ENCODE assay signal across 17 mouse cellular contexts in the genomic region with DNA sequence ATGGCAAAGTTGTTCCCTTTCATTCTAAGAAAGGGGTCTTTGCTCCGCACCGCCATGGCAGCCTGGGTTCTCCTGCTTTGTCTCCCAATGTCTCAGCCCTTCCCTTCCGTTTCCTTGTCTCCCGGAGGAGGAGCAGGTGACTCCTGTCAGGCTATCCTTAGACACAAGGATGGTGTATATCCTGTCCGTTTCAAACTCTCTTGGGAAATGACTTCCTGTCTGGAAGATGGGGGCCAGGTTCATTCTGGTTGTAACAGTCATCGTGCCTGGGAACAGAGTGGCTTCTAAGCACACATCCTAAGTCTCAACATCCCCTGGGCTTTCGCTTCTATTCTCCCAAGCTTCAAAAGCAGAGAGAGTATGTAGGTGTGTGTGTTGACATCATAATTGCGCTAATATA.
"Had no signal": no experiment of that assay in that cellular context is flagged by ENCODE, and none has a peak within 500 bp of the region (broad histone marks: within the 10 kb centered on the region; RNA-seq: fewer than 3 reads in every experiment).

No protein-coding gene starts in this region.

- H3K27me3 ChIP-seq: lung, embryonic 15.5 days; megakaryocyte, embryonic 14.5 days; midbrain, embryonic 13.5 days; midbrain, embryonic 15.5 days; neural tube, embryonic 12.5 days; stomach, embryonic 15.5 days had no signal

- ATAC-seq: lung, postnatal 0 days; midbrain, embryonic 13.5 days; midbrain, embryonic 15.5 days had no signal

- H3K4me3 ChIP-seq: lung, embryonic 15.5 days; megakaryocyte, embryonic 14.5 days; midbrain, embryonic 13.5 days; midbrain, embryonic 15.5 days; neural tube, embryonic 12.5 days; stomach, embryonic 15.5 days had no signal

- H3K4me2 ChIP-seq: lung, embryonic 15.5 days; midbrain, embryonic 11.5 days; midbrain, embryonic 13.5 days; midbrain, embryonic 15.5 days; neural tube, embryonic 12.5 days; stomach, embryonic 15.5 days had no signal

- H3K27ac ChIP-seq: lung, embryonic 15.5 days; macrophage; midbrain, embryonic 13.5 days; midbrain, embryonic 15.5 days; neural tube, embryonic 12.5 days; stomach, embryonic 15.5 days; stomach, postnatal 0 days had no signal

- H3K36me3 ChIP-seq: lung, embryonic 15.5 days; midbrain, embryonic 13.5 days; midbrain, embryonic 15.5 days; neural tube, embryonic 12.5 days; stomach, embryonic 15.5 days had no signal

- H3K9ac ChIP-seq: lung, embryonic 15.5 days; midbrain, embryonic 13.5 days; midbrain, embryonic 15.5 days; neural tube, embryonic 12.5 days; stomach, embryonic 15.5 days had no signal

- DNase-seq: lung, adult 2 months; lung, postnatal 14 days; lung, postnatal 36 days; right cerebral cortex, postnatal 14 days; thymus, adult 2 months; thymus, postnatal 25 days; thymus, postnatal 4 days had no signal

- H3K9me3 ChIP-seq: lung, embryonic 15.5 days; midbrain, embryonic 13.5 days; midbrain, embryonic 15.5 days; neural tube, embryonic 12.5 days; stomach, embryonic 15.5 days had no signal

- H3K4me1 ChIP-seq: lung, embryonic 15.5 days; megakaryocyte, embryonic 14.5 days; midbrain, embryonic 13.5 days; midbrain, embryonic 15.5 days; neural tube, embryonic 12.5 days; stomach, embryonic 15.5 days had no signal
